Mouse (Mus musculus) Muller cell, postnatal 12 days (primary cell): Measurements from ENCODE around the gene Serpina3i.

Source experiments
- DNase-seq: peaks from one replicate; pipeline ENCODE4 v3.0.0-alpha.2; 2015; ENCODE audit errors: inconsistent ontology term

The Serpina3i gene

DNA sequence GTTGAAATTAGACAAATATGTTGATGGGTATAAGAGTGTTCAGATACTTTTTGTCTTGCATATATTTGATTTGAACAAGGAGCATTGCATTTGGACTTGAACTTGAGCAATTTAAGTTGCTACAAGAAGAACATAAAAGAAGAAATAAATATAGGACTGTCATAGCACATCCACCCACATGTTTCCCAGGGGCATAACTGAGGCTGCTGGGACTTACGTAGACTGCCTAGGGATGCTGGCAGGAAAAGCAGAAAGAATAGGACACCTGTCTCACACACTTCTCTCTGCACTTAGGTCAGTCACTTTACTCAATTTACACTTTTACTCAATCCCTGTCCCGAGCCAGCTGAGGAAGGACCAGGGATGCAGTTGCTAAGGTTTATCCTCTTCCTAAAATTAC, 31.0 kb downstream of the Serpina3i start:
- no peak for DNase-seq

DNA sequence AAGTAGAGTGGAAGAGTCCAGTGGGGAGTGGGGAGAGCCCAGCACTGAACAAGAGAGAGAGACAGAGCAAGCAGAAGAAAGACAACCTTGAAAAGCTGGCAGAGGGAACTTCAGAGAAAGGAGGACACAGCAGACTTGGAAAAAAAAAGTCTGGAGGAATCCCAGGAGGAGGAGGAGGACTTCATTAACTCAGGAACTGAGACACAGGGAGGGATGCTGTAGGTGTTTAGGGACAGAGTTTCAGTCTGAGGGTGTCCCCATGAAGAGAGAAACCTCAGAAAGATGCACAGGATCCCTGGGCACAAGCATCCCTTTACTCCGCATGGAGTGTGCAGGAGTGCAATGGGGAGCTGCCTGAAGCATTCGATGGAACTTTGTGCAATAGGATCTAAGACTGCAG, 35.1 kb downstream of the Serpina3i start:
- DNase-seq: no peak

DNA sequence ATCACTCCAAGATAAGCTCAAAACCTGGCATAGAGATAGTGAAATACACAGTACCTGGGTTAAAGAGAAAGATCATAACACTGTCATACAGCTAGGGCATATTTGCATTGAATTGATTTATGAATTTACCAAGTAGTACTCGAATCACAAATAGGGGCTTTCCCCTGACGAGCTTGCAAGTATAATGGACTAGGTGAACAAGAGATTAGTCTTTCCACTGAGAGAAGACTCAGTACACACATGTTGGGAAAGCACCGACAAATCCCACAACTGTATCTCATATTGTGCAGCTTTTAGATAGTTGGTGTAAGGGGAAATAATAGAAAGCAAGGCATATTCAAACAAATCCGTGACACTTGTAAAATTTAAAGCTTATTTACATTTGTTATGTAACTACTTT, 43.1 kb downstream of the Serpina3i start:
- no peak for DNase-seq

DNA sequence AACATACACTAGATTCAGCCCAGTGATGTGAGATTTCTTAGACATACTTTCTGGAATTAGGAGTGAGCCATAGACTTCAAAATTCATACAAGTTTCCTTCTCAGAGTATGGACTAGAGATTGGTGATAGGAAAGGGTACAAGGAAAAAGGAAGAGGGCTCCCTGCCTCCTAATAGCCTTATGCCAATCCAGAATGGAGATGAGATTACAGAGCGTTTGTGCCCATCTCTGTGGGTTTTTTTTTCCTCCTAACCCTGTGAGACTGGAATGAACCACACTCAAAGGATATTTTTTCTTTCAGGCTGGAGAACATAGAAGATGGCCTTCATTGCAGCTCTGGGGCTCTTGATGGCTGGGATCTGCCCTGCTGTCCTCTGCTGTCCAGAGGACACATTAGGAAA, 51.3 kb downstream of the Serpina3i start, which contains the start of gene Serpina3j:
Serpina3j (plus strand) TSS at position 301 of the 400 bp plus-strand sequence.
- no peak for DNase-seq
